Mouse (Mus musculus) lung, adult 18-20 months (tissue): ENCODE data around the gene Gm17545.

Source experiments
- DNase-seq, 2 experiments: peaks; one replicate each; pipeline ENCODE4 v3.0.0; 2022; ENCODE audit warnings: mixed read lengths in 2 of 2

The Gm17545 gene

GRCm38 (mm10) chr9:22494203-22494807 lies 40.2 kb downstream of the Gm17545 start:
- no peak for DNase-seq

GRCm38 (mm10) chr9:22495133-22495532 lies 41.0 kb downstream of the Gm17545 start:
- DNase-seq = no peak

- no peak for DNase-seq
Measured at GRCm38 (mm10) chr9:22497021-22497767, 43.1 kb downstream of the Gm17545 start.

GRCm38 (mm10) chr9:22502972-22503371 lies 48.9 kb downstream of the Gm17545 start:
- DNase-seq = no peak

GRCm38 (mm10) chr9:22503581-22503980 lies 49.5 kb downstream of the Gm17545 start:
- no peak for DNase-seq

- no peak for DNase-seq
Measured at GRCm38 (mm10) chr9:22505574-22505973, 51.5 kb downstream of the Gm17545 start.
